Mouse (Mus musculus) forebrain, embryonic 14.5 days (tissue): Measurements from ENCODE around the gene Otx2. TPM values are rescaled to one million over a fixed set of nuclear protein-coding genes. Genes with fewer than 3 reads are reported as not detected.

Source experiments
- ATAC-seq: fragments of 200-750 bp; cut with Nextera tagmentation; 2 replicates; pipeline ENCODE4 v1.8.0; 2017; ENCODE audit warnings: mild to moderate bottlenecking, moderate library complexity
- DNase-seq: peaks from one replicate; pipeline ENCODE4 v3.0.0-alpha.2; 2015; ENCODE audit warnings: low spot score
- H3K27ac ChIP-seq: fragments of 300-500 bp; sonication (generic); 2 replicates; pipeline ENCODE4 v1.5.1; 2014; ENCODE audit warnings: low read depth, mild to moderate bottlenecking, control low read depth, low read length, moderate library complexity
- H3K27me3 ChIP-seq: fragments of 300-500 bp; sonication (generic); replicated peaks from 2 replicates; pipeline ENCODE4 v1.6.1; 2014; ENCODE audit warnings: low read length, control low read depth, mixed read lengths; ENCODE audit not compliant: control insufficient read depth, insufficient read depth
- H3K36me3 ChIP-seq: fragments of 300-500 bp; sonication (generic); 2 replicates; pipeline ENCODE4 v1.6.1; 2014; ENCODE audit warnings: low read length, control low read depth; ENCODE audit not compliant: control insufficient read depth, insufficient read depth
- H3K4me1 ChIP-seq: fragments of 300-500 bp; sonication (generic); 2 replicates; pipeline ENCODE4 v1.6.1; 2014; ENCODE audit warnings: antibody characterized with exemption, low read length, control low read depth; ENCODE audit not compliant: control insufficient read depth, insufficient read depth
- H3K4me2 ChIP-seq: fragments of 300-500 bp; sonication (generic); 2 replicates; pipeline ENCODE4 v1.6.1; 2014; ENCODE audit warnings: mild to moderate bottlenecking, control low read depth, low read length
- H3K4me3 ChIP-seq: fragments of 300-500 bp; sonication (generic); 2 replicates; pipeline ENCODE4 v1.5.1; 2014; ENCODE audit warnings: low read depth, low read length, control low read depth
- H3K9ac ChIP-seq: fragments of 300-500 bp; sonication (generic); 2 replicates; pipeline ENCODE4 v1.6.1; 2014; ENCODE audit warnings: mild to moderate bottlenecking, low read length, control low read depth, moderate library complexity
- H3K9me3 ChIP-seq: fragments of 300-500 bp; sonication (generic); replicated peaks from 2 replicates; pipeline ENCODE4 v1.6.1; 2016; ENCODE audit warnings: low read length, control low read depth, mixed read lengths; ENCODE audit not compliant: control insufficient read depth
- WGBS: fragments of 180-500 bp; shearing (Covaris S2); extraction: QIAGEN DNeasy Blood & Tissue Kit; methylation state at CpG from one replicate; pipeline ENCODE4 v1.1.7; 2014; 5-methylcytosine and 5-hydroxymethylcytosine counted together
- polyA plus RNA-seq: library from polyadenylated mRNA; unstranded; fragments of >200 nt; fragmentation: Nextera tagmentation; extraction: Ambion mirVana; gene quantifications from 2 replicates; pipeline ENCODE4 v1.2.1, GENCODE M21; 2014

Otx2 gene
- polyA plus RNA-seq, 1 experiment from 2014 or later: 19.0 TPM

GRCm38 (mm10) chr14:48659661-48660060, 14.0 kb downstream of the Otx2 start:
- H3K27me3 ChIP-seq: peaks cover 75% of the 10 kb centered on the region
- no peaks in the 10 kb centered on the region for H3K9me3 ChIP-seq
- H3K4me3 ChIP-seq: no peak overlapping the region
- 58% methylated on average over 4 of the region's 4 CpGs for WGBS
- no peak overlapping the region for H3K4me2 ChIP-seq
- H3K27ac ChIP-seq: no peak overlapping the region
- peaks cover 11% of the 10 kb centered on the region; the same call in 1 of the 2 replicates for H3K4me1 ChIP-seq
- H3K36me3 ChIP-seq: no peaks in the 10 kb centered on the region
- no peak for DNase-seq
- no peak for ATAC-seq
- no peak overlapping the region for H3K9ac ChIP-seq

GRCm38 (mm10) chr14:48657241-48657640, 16.4 kb downstream of the Otx2 start:
- no peak overlapping the region for H3K4me3 ChIP-seq
- no peak overlapping the region for H3K4me2 ChIP-seq
- no peak overlapping the region for H3K27ac ChIP-seq
- H3K27me3 ChIP-seq: peaks cover 94% of the 10 kb centered on the region
- no peaks in the 10 kb centered on the region for H3K9me3 ChIP-seq
- no peak overlapping the region for H3K9ac ChIP-seq
- DNase-seq (no peak), ATAC-seq (no peak)
- 72% methylated on average over 6 of the region's 6 CpGs for WGBS
- H3K36me3 ChIP-seq: no peaks in the 10 kb centered on the region
- peaks cover 5% of the 10 kb centered on the region; the same call in 1 of the 2 replicates for H3K4me1 ChIP-seq

GRCm38 (mm10) chr14:48656711-48657110, 16.9 kb downstream of the Otx2 start:
- Histone ChIP-seq H3K4me3 (no peak overlapping the region), H3K4me2 (no peak overlapping the region)
- 50% methylated on average over 4 of the region's 4 CpGs for WGBS

GRCm38 (mm10) chr14:48655792-48656550, 17.6 kb downstream of the Otx2 start:
- ATAC-seq (no peak), DNase-seq (no peak)
- H3K4me2 ChIP-seq: peak overlapping the region; percentile 21; the same call in 1 of the 2 replicates
- H3K27me3 ChIP-seq: peaks cover 94% of the 10 kb centered on the region
- 9% methylated on average over 21 of the region's 21 CpGs for WGBS
- H3K9ac ChIP-seq: no peak overlapping the region
- no peak overlapping the region for H3K27ac ChIP-seq
- H3K9me3 ChIP-seq: no peaks in the 10 kb centered on the region
- H3K4me1 ChIP-seq: peaks cover 3% of the 10 kb centered on the region; the same call in 1 of the 2 replicates
- no peaks in the 10 kb centered on the region for H3K36me3 ChIP-seq
- H3K4me3 ChIP-seq: no peak overlapping the region

More at GRCm38 (mm10) chr14:48656711-48657110, 16.9 kb downstream of the Otx2 start:
- Histone ChIP-seq H3K27me3 (peaks cover 94% of the 10 kb centered on the region), H3K4me1 (peaks cover 3% of the 10 kb centered on the region; the same call in 1 of the 2 replicates), H3K9me3 (no peaks in the 10 kb centered on the region), H3K27ac (no peak overlapping the region), H3K36me3 (no peaks in the 10 kb centered on the region), H3K9ac (no peak overlapping the region)
- no peak for ATAC-seq
- no peak for DNase-seq

- Histone ChIP-seq H3K36me3 (no peaks in the 10 kb centered on the region), H3K4me1 (peaks cover 3% of the 10 kb centered on the region; the same call in 1 of the 2 replicates), H3K9me3 (no peaks in the 10 kb centered on the region), H3K27ac (no peak overlapping the region), H3K27me3 (peaks cover 88% of the 10 kb centered on the region), H3K4me2 (peak overlapping the region; percentile 21; the same call in 1 of the 2 replicates), H3K9ac (no peak overlapping the region), H3K4me3 (no peak overlapping the region)
- WGBS: 12% methylated on average over 33 of the region's 33 CpGs
- no peak for ATAC-seq
- DNase-seq: no peak
Measured at GRCm38 (mm10) chr14:48655073-48655791, 18.4 kb downstream of the Otx2 start.

GRCm38 (mm10) chr14:48654551-48655072, 19.0 kb downstream of the Otx2 start:
- no peak overlapping the region for H3K4me2 ChIP-seq
- peaks cover 83% of the 10 kb centered on the region for H3K27me3 ChIP-seq
- H3K9ac ChIP-seq: no peak overlapping the region
- WGBS: 18% methylated on average over 20 of the region's 20 CpGs
- peaks cover 3% of the 10 kb centered on the region; the same call in 1 of the 2 replicates for H3K4me1 ChIP-seq
- ATAC-seq: no peak
- DNase-seq: no peak
- no peaks in the 10 kb centered on the region for H3K36me3 ChIP-seq
- no peak overlapping the region for H3K4me3 ChIP-seq
- no peak overlapping the region; the same call in 1 of the 2 replicates for H3K27ac ChIP-seq
- no peaks in the 10 kb centered on the region for H3K9me3 ChIP-seq

GRCm38 (mm10) chr14:48653676-48654510, 19.7 kb downstream of the Otx2 start:
- Histone ChIP-seq H3K27ac (no peak overlapping the region; the same call in 1 of the 2 replicates), H3K4me1 (peaks cover 3% of the 10 kb centered on the region; the same call in 1 of the 2 replicates), H3K4me3 (no peak overlapping the region), H3K27me3 (peaks cover 76% of the 10 kb centered on the region), H3K9ac (no peak overlapping the region), H3K4me2 (no peak overlapping the region), H3K9me3 (no peaks in the 10 kb centered on the region), H3K36me3 (no peaks in the 10 kb centered on the region)
- no peak for ATAC-seq
- WGBS: 25% methylated on average over 22 of the region's 22 CpGs
- DNase-seq: no peak

GRCm38 (mm10) chr14:48653081-48653480, 20.5 kb downstream of the Otx2 start:
- H3K9ac ChIP-seq: no peak overlapping the region
- H3K27ac ChIP-seq: no peak overlapping the region
- no peak overlapping the region for H3K4me2 ChIP-seq
- peaks cover 67% of the 10 kb centered on the region for H3K27me3 ChIP-seq
- no peak for DNase-seq
- H3K9me3 ChIP-seq: no peaks in the 10 kb centered on the region
- no peak overlapping the region for H3K4me3 ChIP-seq
- 80% methylated on average over 3 of the region's 3 CpGs for WGBS
- H3K36me3 ChIP-seq: no peaks in the 10 kb centered on the region
- peaks cover 3% of the 10 kb centered on the region; the same call in 1 of the 2 replicates for H3K4me1 ChIP-seq
- no peak for ATAC-seq
